Comparison of ENCODE assay signal across 9 mouse cellular contexts in genomic region chr4:152011171-152011760, GRCm38 (mm10). TPM values are rescaled to one million over a fixed set of nuclear protein-coding genes. Genes with fewer than 3 reads are reported as not detected.
DNase-seq lines count a peak whose midpoint lies in the region; ATAC-seq and TF ChIP-seq lines count a peak whose summit lies in the region.
"Had no signal": no experiment of that assay in that cellular context is flagged by ENCODE, and none has a peak within 500 bp of the region (broad histone marks: within the 10 kb centered on the region; RNA-seq: fewer than 3 reads in every experiment).

No protein-coding gene starts in this region.

- H3K9ac ChIP-seq in forebrain, embryonic 13.5 days, result no peak overlapping the region
- H3K9ac ChIP-seq in liver, embryonic 12.5 days, result peak overlapping the region; percentile 83

- TF ChIP-seq POLR2A in olfactory bulb, adult 2 months (IDR thresholded peaks at IDR 0.05; ENCODE audit: insufficient read depth, low read depth, low read length), result no peak

- intact Hi-C loops in left cerebral cortex, postnatal 36 days (cut with DNase I), result no loop called here

- no peak overlapping the region for H3K27ac ChIP-seq in forebrain, embryonic 13.5 days
- H3K27ac ChIP-seq in liver, embryonic 12.5 days, result peak overlapping the region; percentile 87
- no peak overlapping the region for H3K27ac ChIP-seq in olfactory bulb, adult 2 months (ENCODE audit: insufficient read depth, low read depth, low read length)

- DNase-seq in lung, adult 18-20 months, result peak; percentile 52 to 73
- DNase-seq in lung, postnatal 4 days, result no peak
- no peak for DNase-seq in left cerebral cortex, postnatal 36 days (ENCODE audit: low spot score in 2 of 2)
- DNase-seq in right cerebral cortex, adult 2 months (ENCODE audit: low spot score in 2 of 2), result no peak
- DNase-seq in retina, embryonic 14.5 days (ENCODE audit: low spot score), result no peak

- no peak for TF ChIP-seq CTCF in olfactory bulb, adult 2 months (IDR thresholded peaks at IDR 0.05; ENCODE audit: insufficient read depth, low read depth, low read length)

- 78% methylated on average over 8 of the region's 8 CpGs for WGBS in forebrain, embryonic 13.5 days
- 59% methylated on average over 8 of the region's 8 CpGs for WGBS in liver, embryonic 12.5 days (ENCODE audit: insufficient replicate concordance)
- 80% methylated on average over 8 of the region's 8 CpGs for WGBS in olfactory bulb, adult 2 months

- H3K9me3 ChIP-seq in forebrain, embryonic 13.5 days (replicated peaks), result no peaks in the 10 kb centered on the region
- no peaks in the 10 kb centered on the region for H3K9me3 ChIP-seq in liver, embryonic 12.5 days (replicated peaks)

- no peak for ATAC-seq in forebrain, embryonic 13.5 days
- ATAC-seq in liver, embryonic 12.5 days, result no peak

- peaks cover 38% of the 10 kb centered on the region for H3K4me1 ChIP-seq in forebrain, embryonic 13.5 days
- peaks cover 67% of the 10 kb centered on the region for H3K4me1 ChIP-seq in liver, embryonic 12.5 days
- H3K4me1 ChIP-seq in olfactory bulb, adult 2 months (ENCODE audit: control insufficient read depth, insufficient read depth, low read length), result peaks cover 46% of the 10 kb centered on the region

- peaks cover 45% of the 10 kb centered on the region for H3K27me3 ChIP-seq in forebrain, embryonic 13.5 days
- peaks cover 17% of the 10 kb centered on the region for H3K27me3 ChIP-seq in liver, embryonic 12.5 days (replicated peaks)

- H3K36me3 ChIP-seq in forebrain, embryonic 13.5 days (ENCODE audit: poor library complexity, severe bottlenecking), result peaks cover 18% of the 10 kb centered on the region
- H3K36me3 ChIP-seq in liver, embryonic 12.5 days, result peaks cover 49% of the 10 kb centered on the region

- H3K4me3 ChIP-seq in forebrain, embryonic 13.5 days, result peak overlapping the region; percentile 70
- H3K4me3 ChIP-seq in liver, embryonic 12.5 days, result peak overlapping the region; percentile 91
- H3K4me3 ChIP-seq in olfactory bulb, adult 2 months (ENCODE audit: insufficient read depth, low read depth, low read length), result peak overlapping the region; percentile 78

- H3K4me2 ChIP-seq in forebrain, embryonic 13.5 days, result peak overlapping the region; percentile 99
- H3K4me2 ChIP-seq in liver, embryonic 12.5 days, result peak overlapping the region; percentile 100

RNA-seq across cellular contexts. Expression of gene Klhl21, which starts 2.7 kb away (rescaled TPM):
- polyA plus RNA-seq in forebrain, embryonic 13.5 days (2015; fragmentation: Nextera tagmentation; extraction: Ambion mirVana), result 2.7 and 3.0 TPM in 2 replicates
- 10.9 and 12.0 TPM in 2 replicates for polyA plus RNA-seq in liver, embryonic 12.5 days (2016; fragmentation: Nextera tagmentation; extraction: Ambion mirVana)
- polyA plus RNA-seq in olfactory bulb, adult 2 months (2012; ENCODE audit: insufficient read depth, insufficient read length, low replicate concordance, missing spikeins), result not detected in 2 replicates
- 10 to 100 TPM; 14.4 to 18.0 TPM for total RNA-seq in left cerebral cortex, postnatal 36 days (2021)

RNA-seq across cellular contexts. Expression of gene Phf13, which starts 15.2 kb away (rescaled TPM):
- polyA plus RNA-seq in forebrain, embryonic 13.5 days (2015; fragmentation: Nextera tagmentation; extraction: Ambion mirVana), result 17.6 and 19.4 TPM in 2 replicates
- 10.4 and 11.2 TPM in 2 replicates for polyA plus RNA-seq in liver, embryonic 12.5 days (2016; fragmentation: Nextera tagmentation; extraction: Ambion mirVana)
- polyA plus RNA-seq in olfactory bulb, adult 2 months (2012; ENCODE audit: insufficient read depth, insufficient read length, low replicate concordance, missing spikeins), result not detected in 2 replicates
- total RNA-seq in left cerebral cortex, postnatal 36 days (2021), result 10 to 100 TPM; 11.3 to 16.5 TPM

RNA-seq across cellular contexts. Expression of gene Zbtb48, which starts 16.2 kb away (rescaled TPM):
- 18.5 and 25.2 TPM in 2 replicates for polyA plus RNA-seq in forebrain, embryonic 13.5 days (2015; fragmentation: Nextera tagmentation; extraction: Ambion mirVana)
- 11.4 and 12.2 TPM in 2 replicates for polyA plus RNA-seq in liver, embryonic 12.5 days (2016; fragmentation: Nextera tagmentation; extraction: Ambion mirVana)
- polyA plus RNA-seq in olfactory bulb, adult 2 months (2012; ENCODE audit: insufficient read depth, insufficient read length, low replicate concordance, missing spikeins), result not detected in 2 replicates
- 10 to 100 TPM; 10.3 to 13.3 TPM for total RNA-seq in left cerebral cortex, postnatal 36 days (2021)

RNA-seq across cellular contexts. Expression of gene Thap3, which starts 22.5 kb away (rescaled TPM):
- polyA plus RNA-seq in forebrain, embryonic 13.5 days (2015; fragmentation: Nextera tagmentation; extraction: Ambion mirVana), result 39.6 and 40.6 TPM in 2 replicates
- 10.0 and 10.3 TPM in 2 replicates for polyA plus RNA-seq in liver, embryonic 12.5 days (2016; fragmentation: Nextera tagmentation; extraction: Ambion mirVana)
- not detected in 2 replicates for polyA plus RNA-seq in olfactory bulb, adult 2 months (2012; ENCODE audit: insufficient read depth, insufficient read length, low replicate concordance, missing spikeins)
- 10 to 100 TPM; 15.2 to 21.8 TPM for total RNA-seq in left cerebral cortex, postnatal 36 days (2021)

RNA-seq across cellular contexts. Expression of gene Tas1r1, which starts 27.1 kb away (rescaled TPM):
- polyA plus RNA-seq in forebrain, embryonic 13.5 days (2015; fragmentation: Nextera tagmentation; extraction: Ambion mirVana), result 0.53 and 0.83 TPM in 2 replicates
- polyA plus RNA-seq in liver, embryonic 12.5 days (2016; fragmentation: Nextera tagmentation; extraction: Ambion mirVana), result 0.12 and 0.19 TPM in 2 replicates
- polyA plus RNA-seq in olfactory bulb, adult 2 months (2012; ENCODE audit: insufficient read depth, insufficient read length, low replicate concordance, missing spikeins), result not detected in 2 replicates
- total RNA-seq in left cerebral cortex, postnatal 36 days (2021), result under 1 TPM; 0.64 to 0.75 TPM
- polyA plus RNA-seq: adrenal gland, adult 2 months had no signal

Comparison
In these comparisons a context has a peak if more than half of its experiments do, and no peak if none do; other contexts are left out.
1. DNase-seq: peak in lung, adult 18-20 months (2 of 2); none in lung, postnatal 4 days (0 of 2), left cerebral cortex, postnatal 36 days (0 of 2), right cerebral cortex, adult 2 months (0 of 2) and retina, embryonic 14.5 days (single experiment).
2. RNA of gene Zbtb48, which starts 16.2 kb away (polyA plus RNA-seq): 18.5 to 25.2 TPM in forebrain, embryonic 13.5 days and 11.4 to 12.2 TPM in liver, embryonic 12.5 days; not detected in olfactory bulb, adult 2 months; every median in the first group is over 10 times any median in the second.
3. Peak in every context shown above with its lines, with median percentiles within 50 percentile points of each other: H3K4me3 ChIP-seq.